Mouse (Mus musculus) frontal cortex, postnatal 10 days (tissue): ENCODE data around the gene Mrpl17.

Experiments used
- DNase-seq, 2 experiments: peaks; one replicate each; pipeline ENCODE4 v3.0.0; 2022; ENCODE audit warnings: low spot score in 2 of 2, mixed read lengths in 1 of 2

Mrpl17 gene

GRCm38 (mm10) chr7:105786506-105787284, 24.2 kb downstream of the Mrpl17 start:
- no peak for DNase-seq

GRCm38 (mm10) chr7:105784556-105784955, 26.3 kb downstream of the Mrpl17 start:
- no peak for DNase-seq

GRCm38 (mm10) chr7:105783861-105784260, 27.0 kb downstream of the Mrpl17 start:
- DNase-seq: no peak

GRCm38 (mm10) chr7:105778553-105779265, 32.2 kb downstream of the Mrpl17 start:
- DNase-seq: no peak

GRCm38 (mm10) chr7:105777797-105778552, 32.9 kb downstream of the Mrpl17 start:
- DNase-seq: no peak

GRCm38 (mm10) chr7:105777316-105777715, 33.6 kb downstream of the Mrpl17 start:
- DNase-seq: no peak

GRCm38 (mm10) chr7:105776026-105776425, 34.9 kb downstream of the Mrpl17 start:
- no peak for DNase-seq

- DNase-seq: no peak
Measured at GRCm38 (mm10) chr7:105774661-105775060, 36.2 kb downstream of the Mrpl17 start.

- no peak for DNase-seq
Measured at GRCm38 (mm10) chr7:105773041-105773440, 37.9 kb downstream of the Mrpl17 start.

GRCm38 (mm10) chr7:105772331-105772730, 38.6 kb downstream of the Mrpl17 start:
- DNase-seq: no peak

GRCm38 (mm10) chr7:105769959-105770358, 40.9 kb downstream of the Mrpl17 start:
- DNase-seq: no peak

GRCm38 (mm10) chr7:105767729-105768165, 43.2 kb downstream of the Mrpl17 start:
- no peak for DNase-seq

GRCm38 (mm10) chr7:105764331-105764730, 46.6 kb downstream of the Mrpl17 start:
- DNase-seq: no peak

- DNase-seq: no peak
Measured at GRCm38 (mm10) chr7:105762517-105763270, 48.2 kb downstream of the Mrpl17 start.

GRCm38 (mm10) chr7:105761813-105762484, 49.0 kb downstream of the Mrpl17 start:
- no peak for DNase-seq

GRCm38 (mm10) chr7:105753281-105753680, 57.6 kb downstream of the Mrpl17 start:
- DNase-seq: no peak
